Mouse (Mus musculus): ENCODE results near the gene Hist1h4f.
"Not testable (repeated sequence)": the region's sequence is repeated elsewhere in the genome, so short reads cannot be mapped to it uniquely, and the experiment has no call there.

Hist1h4f gene

DNA sequence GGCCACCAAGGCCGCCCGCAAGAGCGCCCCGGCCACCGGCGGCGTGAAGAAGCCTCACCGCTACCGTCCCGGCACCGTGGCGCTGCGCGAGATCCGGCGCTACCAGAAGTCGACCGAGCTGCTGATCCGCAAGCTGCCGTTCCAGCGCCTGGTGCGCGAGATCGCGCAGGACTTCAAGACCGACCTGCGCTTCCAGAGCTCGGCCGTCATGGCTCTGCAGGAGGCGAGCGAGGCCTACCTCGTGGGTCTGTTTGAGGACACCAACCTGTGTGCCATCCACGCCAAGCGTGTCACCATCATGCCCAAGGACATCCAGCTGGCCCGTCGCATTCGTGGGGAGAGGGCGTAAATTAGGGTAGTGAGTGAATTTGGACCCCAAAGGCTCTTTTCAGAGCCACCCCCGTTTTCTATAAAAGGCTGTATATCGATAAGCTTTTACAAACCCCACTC is 24.4 kb upstream of the Hist1h4f start:
- peak; percentile 39 for DNase-seq

DNA sequence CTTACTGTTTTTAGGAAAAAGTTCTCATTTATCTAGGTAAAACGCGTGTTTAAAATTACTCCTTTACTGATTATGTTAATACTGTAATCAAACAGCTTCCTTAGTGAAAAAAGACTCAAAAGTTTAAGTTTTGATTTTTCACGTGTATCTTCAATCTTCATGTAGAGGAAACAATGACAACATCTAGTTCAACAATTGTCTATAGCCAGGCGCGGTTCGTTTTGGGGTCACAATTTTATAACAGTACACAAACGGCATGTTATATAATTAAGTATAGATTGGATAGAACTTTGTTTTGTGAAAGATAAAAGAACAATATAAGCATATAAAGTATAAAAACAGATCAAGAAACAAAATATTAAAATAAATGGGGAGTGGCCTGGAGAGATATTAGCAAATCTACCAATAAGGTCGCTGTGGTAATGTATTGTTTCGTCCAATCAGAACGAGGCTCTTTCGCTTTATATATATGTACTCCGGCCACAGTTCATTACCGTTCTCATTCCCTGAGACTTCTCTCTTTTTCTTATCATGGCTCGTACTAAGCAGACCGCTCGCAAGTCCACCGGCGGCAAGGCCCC is 23.9 kb upstream of the Hist1h4f start, which contains the start of gene Hist1h3d:
Hist1h3d (plus strand) TSS at position 493 of the 581 bp plus-strand sequence.
- DNase-seq: peak; percentile 89

DNA sequence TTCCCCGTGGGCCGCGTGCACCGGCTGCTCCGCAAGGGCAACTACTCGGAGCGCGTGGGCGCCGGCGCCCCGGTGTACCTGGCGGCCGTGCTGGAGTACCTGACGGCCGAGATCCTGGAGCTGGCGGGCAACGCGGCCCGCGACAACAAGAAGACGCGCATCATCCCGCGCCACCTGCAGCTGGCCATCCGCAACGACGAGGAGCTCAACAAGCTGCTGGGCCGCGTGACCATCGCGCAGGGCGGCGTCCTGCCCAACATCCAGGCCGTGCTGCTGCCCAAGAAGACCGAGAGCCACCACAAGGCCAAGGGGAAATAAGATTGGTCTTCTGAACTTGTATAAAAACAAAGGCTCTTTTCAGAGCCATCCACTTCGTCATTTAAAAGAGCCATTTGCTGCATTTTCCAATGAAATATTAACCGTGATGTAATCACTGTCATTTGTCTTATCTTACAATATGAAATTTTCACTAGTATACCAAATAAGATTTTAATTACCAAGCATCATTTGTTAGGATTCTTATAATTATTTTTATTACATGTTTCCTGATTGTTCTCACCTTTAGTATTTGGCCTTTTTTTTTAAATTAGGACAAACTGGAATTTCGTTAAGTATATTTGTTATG is 23.2 kb upstream of the Hist1h4f start:
- DNase-seq: not testable (repeated sequence)

DNA sequence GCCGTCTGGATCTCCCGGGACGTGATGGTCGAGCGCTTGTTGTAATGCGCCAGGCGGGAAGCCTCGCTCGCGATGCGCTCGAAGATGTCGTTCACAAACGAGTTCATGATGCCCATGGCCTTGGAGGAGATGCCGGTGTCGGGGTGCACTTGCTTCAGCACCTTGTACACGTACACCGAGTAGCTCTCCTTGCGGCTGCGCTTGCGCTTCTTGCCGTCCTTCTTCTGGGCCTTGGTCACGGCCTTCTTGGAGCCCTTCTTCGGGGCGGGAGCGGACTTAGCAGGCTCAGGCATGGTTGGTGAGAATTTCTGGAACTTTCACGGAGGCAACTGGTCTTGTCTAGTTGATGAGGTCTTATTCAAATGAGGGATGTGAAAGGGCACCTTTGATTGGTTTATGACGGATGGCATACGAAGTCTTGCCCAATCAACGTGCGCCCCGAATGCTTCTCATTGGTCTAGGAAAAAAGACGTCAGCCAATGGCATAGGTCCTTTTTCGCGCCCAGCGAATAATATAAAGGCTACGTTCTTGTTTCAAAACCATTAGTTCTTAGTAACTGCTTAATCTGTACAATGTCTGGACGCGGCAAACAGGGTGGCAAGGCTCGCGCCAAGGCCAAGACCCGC is 22.6 kb upstream of the Hist1h4f start, which contains the start of the genes Hist1h2bf and Hist1h2ad:
Hist1h2bf (minus strand) TSS at position 299 of the 627 bp plus-strand sequence.
Hist1h2ad (plus strand) TSS at position 484 of the 627 bp plus-strand sequence.
- peak; percentile 98 for DNase-seq

DNA sequence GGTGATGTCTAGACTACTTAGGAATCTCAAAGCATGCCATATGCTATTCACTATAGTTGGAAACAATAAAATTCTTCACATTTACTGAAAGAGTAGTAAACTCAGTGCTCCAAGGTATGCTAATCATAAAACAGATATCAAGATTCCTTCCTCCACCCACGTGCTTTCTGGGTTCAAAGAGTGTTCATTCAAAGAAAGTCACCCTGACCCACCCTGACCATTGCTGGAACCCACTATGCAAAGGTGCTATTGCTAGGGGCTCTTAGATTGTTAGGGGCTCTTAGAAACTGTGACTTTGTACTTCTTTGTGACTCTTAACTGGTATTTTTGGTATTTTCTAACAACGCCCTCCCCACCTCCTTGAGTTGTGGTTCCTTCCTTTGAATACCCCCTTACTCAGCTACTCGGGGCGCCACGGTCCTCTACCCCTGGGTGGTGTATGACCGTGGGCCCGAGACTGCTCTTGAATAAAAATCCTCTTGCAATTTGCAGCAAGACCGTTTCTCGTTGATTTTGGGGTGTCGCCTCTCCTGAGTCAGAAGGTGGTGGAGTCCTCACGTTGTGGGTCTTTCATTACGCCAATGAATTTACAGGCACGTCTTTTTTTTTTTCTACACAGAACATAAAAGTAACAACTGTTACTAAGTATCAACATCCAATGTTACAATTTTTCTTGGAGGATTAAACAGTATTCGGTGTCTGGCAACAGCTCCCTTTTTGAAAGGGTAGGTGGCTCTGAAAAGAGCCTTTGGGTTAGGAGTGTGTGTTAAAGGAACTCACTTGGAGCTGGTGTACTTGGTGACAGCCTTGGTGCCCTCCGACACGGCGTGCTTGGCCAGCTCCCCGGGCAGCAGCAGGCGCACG is 21.8 kb upstream of the Hist1h4f start:
- DNase-seq: peak; percentile 47

DNA sequence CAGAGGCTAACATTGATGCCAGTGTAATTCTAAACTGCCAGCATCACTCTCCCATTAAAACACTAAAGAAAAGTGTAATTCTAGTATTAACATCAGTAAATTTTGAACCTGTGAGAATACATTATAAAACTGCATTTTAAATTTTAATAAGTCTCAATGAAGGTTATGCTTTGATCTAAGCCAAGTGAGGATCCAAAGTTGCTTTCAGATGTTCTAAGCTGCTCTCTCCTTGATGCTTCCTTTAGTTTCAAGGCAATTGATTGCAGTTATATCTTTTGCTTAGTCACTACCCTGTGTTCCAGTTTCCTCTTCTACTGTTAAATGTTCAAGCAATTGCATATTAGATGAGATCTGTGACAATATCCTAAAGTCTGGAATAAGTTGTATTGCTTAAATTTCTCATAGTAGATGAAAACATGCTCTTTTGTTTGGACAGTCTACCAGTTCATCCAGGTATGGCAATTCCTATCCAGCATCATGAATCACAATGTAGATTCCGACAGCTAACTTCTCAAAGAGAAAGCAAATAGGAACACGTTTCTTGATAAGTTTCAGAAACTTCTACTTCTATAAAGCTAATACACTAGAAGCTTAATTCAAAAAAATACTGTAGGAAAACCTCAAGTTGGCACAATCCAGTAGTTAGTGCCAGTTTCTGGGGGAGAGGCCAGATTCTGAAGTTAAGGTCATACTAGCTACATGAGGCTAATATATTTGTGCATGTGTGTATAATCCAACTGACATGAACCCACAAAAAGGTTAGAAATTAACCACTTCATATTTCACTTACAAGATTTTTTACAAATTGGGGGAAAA is 21.0 kb upstream of the Hist1h4f start:
- DNase-seq: peak; percentile 47

DNA sequence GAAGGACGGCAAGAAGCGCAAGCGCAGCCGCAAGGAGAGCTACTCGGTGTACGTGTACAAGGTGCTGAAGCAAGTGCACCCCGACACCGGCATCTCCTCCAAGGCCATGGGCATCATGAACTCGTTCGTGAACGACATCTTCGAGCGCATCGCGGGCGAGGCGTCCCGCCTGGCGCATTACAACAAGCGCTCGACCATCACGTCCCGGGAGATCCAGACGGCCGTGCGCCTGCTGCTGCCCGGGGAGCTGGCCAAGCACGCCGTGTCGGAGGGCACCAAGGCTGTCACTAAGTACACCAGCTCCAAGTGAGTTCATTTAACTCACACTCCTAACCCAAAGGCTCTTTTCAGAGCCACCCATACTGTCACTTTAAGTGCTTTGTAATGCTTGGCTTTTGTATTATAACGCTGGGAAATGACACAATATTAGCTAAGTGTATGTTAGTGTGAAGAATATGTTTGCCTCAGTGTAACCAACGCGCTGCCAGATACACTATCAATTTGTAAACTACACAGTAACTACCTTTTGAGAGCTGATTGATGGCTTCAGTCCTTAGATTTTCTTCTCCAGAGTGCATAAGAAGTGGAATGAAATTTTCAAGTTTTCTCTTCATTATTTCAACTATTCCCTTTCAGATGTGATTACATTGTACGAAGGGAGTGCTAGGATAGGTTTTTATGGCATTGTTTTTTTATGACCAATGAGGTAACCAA is 20.2 kb upstream of the Hist1h4f start:
- DNase-seq: peak; percentile 56

DNA sequence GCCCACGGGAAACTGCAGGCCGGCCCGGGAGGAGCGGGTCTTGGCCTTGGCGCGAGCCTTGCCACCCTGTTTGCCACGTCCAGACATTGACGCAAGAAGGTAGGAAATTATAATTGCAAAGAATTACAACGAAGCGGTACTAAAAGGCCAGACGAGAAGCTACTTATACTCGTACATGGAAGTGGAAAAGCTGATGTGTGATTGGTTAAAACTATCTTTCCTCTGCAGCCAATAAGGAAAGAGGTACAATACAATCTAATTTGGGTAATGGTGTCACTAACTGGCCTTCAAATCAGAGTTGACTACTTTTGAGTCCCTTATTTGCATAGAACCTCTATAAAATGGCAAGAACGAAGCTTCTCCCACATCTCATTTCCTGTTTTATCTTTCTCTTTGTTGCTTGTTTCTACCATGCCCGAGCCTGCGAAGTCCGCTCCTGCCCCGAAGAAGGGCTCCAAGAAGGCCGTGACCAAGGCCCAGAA is 19.6 kb upstream of the Hist1h4f start, which contains the start of the genes Hist1h2ae and Hist1h2bg:
Hist1h2ae (minus strand) TSS at position 199 of the 482 bp plus-strand sequence.
Hist1h2bg (plus strand) TSS at position 375 of the 482 bp plus-strand sequence.
- DNase-seq: peak; percentile 89

DNA sequence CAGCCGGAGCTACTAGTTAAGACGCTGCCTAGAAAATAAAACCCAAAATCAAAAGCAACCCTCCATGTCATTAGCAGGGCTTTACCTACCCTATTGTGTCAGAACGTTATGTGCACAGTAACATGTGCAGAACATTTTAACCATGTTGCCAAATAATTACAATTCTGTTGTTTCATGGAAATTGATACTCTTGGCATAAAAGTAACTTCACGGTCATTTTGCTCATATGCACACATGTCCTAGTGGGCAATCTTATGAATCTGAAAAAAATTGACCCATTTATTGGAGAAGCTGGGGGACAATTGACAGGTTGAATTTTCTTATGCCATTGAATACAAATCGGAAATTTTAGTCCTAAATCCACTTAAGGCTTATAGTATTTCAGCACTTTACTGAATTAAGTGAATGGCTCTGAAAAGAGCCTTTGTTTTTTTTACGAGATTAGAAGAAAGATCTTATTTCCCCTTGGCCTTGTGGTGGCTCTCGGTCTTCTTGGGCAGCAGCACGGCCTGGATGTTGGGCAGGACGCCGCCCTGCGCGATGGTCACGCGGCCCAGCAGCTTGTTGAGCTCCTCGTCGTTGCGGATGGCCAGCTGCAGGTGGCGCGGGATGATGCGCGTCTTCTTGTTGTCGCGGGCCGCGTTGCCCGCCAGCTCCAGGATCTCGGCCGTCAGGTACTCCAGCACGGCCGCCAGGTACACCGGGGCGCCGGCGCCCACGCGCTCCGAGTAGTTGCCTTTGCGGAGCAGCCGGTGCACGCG is 19.0 kb upstream of the Hist1h4f start:
- DNase-seq: peak; percentile 60

DNA sequence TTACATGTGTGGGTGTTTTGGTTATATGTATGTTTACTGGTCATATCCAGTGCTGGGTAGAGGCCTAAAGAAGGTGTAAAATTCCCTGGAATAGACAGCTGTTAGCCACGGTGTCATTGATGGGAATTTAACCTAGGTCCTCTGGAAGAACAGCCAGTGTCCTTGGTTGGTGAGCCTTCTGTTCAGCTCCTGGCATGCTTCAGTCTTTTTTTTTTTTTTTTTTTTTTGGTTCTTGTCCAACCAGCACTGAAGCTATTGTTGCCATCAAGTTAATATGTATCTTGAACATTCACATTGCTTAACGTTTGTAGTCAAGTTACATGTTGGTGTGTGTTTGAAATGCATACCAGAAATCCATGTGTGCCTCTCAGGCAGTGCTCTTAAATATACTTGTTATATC is 13.0 kb upstream of the Hist1h4f start:
- no peak for DNase-seq

DNA sequence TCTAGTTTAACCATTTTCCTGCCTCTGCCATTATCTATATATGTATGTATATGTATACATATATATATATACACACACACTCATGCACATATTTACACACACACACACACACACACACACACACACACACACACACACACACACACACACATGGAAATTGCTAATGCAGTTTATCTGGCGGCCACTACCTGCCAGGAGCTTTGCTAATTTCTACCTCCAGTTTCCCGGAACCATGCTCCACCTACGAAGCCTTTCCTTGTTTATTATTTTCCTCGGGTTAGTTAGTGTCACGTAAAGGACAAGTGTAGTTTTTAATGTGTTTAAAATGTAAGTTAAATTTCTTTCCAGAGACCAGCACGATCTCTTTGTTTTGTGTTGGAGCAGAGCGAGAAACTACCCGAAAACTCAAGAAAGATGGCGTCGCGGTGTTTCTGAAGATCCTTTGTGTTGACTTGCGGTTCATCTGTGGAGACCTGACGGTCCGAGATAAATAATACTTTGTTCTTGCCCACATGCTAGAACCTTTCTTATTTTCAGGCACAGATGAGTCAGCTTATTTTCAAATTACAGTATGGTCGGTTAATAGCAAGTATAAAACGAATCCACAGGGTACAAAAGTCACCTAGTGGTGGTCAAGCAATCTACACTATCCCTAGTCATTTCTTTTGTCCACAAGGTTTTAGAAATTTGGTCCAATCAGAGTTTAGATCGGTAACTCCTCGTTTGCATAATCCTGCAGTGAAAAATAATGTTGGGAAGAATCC is 11.4 kb upstream of the Hist1h4f start:
- DNase-seq: peak; percentile 80

DNA sequence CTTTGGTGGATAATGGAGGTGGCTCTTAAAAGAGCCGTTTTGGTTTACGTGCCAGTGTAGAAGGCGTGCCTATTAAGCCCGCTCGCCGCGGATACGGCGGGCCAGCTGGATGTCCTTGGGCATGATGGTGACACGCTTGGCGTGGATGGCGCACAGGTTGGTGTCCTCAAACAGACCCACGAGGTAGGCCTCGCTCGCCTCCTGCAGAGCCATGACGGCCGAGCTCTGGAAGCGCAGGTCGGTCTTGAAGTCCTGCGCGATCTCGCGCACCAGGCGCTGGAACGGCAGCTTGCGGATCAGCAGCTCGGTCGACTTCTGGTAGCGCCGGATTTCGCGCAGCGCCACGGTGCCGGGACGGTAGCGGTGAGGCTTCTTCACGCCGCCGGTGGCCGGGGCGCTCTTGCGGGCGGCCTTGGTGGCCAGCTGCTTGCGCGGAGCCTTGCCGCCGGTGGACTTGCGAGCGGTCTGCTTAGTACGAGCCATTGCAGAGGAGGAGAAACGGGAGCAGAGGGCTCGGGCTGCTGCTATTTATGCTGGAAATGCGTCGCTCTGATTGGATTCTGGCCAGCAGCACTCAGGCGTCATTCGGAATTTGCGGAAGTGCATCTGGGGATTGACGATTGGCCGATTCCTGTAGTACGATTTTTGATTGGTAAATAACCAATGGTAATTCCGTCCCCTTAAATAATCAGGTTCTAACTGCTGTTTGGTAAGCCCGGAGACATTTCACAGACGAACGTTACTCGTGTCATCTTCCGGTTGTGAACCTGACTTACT is 10.6 kb upstream of the Hist1h4f start, which contains the start of gene Hist1h3e:
Hist1h3e (minus strand) TSS at position 487 of the 777 bp plus-strand sequence.
- peak; percentile 96 for DNase-seq

DNA sequence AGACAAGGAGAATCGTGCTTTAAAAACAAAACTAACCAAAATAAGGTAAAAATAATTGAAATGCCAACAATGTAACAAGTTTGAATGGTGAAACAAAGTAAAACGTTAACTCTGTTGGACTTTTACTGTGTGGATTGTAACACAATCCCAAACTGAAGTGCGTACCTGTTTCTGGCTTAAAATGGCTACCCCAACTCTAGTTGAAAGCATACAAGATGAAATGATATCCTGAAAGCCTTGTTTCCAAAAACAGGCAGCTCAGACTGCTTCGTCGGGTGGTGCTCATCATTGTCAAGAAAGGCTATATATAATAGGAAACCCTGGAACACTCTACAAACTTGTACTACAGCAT is 10.1 kb upstream of the Hist1h4f start:
- not testable (repeated sequence) for DNase-seq

DNA sequence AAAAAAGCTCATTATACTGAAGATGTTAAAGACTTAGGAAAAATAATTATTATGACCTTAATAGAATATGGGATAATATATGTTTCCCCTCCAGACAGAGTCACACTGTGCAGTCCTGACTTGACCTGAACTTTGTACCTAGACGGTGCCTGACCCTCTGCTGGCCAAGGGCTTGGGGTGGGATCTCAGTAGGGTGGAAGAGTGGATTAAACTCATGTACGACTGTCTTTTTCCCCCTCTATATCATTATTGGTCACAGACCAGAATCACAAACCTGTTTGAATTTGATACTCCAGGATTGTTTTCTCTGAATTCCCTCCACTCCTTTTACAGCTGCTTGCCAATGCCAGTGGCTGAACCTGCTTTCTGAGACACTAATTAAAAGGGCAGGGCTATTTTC is 9.3 kb upstream of the Hist1h4f start:
- not testable (repeated sequence) for DNase-seq

DNA sequence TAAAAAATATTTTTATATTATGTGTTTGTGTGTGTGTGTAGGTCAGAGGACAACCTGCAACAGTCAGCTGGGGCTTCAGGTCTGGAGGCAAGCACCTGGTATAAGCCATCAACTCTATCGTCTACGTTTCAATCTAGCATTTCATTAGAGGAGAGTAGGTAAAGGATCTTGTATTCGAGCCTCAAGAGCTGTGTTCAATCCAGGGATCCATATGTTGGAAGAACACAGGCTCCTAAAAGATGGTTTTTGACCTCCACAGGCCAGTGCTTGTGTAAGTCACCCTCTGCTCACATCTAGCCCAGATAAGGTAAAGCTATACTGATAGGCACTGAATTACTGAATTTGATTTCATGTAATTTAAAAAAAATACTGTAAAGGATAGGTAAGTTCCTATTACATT is 5.5 kb upstream of the Hist1h4f start:
- no peak for DNase-seq

DNA sequence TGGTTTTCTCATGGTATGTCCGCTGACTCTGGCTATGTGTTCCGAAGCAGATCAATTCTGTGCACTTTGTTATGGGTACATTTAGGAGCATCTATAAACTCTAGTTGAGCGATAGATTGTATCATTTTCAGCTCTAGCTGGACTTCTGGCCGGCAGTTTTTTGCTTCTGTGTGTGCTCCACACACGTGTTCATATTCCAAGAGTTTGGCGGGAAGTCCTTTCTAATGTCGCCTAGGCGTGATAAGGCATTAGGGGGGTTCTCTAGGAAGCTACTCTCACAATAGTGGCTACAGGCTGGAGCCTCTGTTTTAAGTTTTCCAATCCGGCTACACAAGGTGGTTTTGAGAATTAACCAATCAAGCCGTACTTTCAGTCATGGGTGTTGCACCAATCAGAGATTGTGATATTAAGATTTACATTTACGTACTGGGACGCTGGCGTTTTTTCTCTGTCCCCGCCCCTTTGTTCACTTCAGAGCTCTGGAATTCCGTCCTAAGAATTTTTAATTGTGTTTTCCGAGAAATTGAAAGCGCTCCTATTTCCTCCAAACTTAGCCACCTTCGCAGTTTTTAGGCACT is 4.5 kb upstream of the Hist1h4f start:
- peak; percentile 92 for DNase-seq

DNA sequence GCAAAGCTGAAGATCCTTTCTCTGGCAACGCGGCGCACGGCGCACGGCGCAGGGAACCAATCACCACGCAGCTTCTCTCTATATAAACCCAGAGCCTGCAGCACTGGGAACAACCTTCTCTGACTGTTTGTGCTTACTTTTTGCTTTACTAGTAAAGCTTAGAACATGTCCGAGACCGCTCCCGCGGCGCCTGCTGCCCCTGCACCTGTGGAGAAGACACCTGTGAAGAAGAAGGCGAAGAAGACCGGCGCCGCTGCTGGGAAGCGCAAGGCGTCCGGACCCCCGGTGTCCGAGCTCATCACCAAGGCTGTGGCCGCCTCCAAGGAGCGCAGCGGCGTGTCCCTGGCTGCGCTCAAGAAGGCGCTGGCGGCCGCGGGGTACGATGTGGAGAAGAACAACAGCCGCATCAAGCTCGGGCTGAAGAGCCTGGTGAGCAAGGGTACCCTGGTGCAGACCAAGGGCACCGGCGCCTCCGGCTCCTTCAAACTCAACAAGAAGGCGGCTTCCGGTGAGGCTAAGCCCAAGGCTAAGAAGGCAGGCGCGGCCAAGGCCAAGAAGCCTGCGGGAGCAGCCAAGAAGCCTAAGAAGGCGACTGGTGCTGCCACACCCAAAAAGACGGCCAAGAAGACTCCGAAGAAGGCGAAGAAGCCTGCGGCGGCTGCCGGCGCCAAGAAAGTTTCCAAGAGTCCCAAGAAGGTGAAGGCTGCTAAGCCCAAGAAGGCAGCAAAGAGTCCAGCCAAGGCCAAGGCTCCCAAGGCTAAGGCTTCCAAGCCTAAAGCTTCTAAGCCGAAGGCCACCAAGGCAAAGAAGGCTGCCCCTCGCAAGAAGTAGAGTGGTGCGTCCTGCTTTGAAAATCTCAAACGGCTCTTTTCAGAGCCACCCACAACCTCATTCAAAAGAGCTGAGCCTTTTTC is 3.7 kb upstream of the Hist1h4f start:
- peak; percentile 93 for DNase-seq
